11 mouse cellular contexts compared by ENCODE assay signal in genomic region chr2:68221226-68221625, GRCm38 (mm10).
DNase-seq lines count a peak whose midpoint lies in the region; ATAC-seq and TF ChIP-seq lines count a peak whose summit lies in the region.
"Had no signal": no experiment of that assay in that cellular context is flagged by ENCODE, and none has a peak within 500 bp of the region (broad histone marks: within the 10 kb centered on the region; RNA-seq: fewer than 3 reads in every experiment).

No protein-coding gene starts in this region.

- H3K27me3 ChIP-seq in intestine, postnatal 0 days (replicated peaks; ENCODE audit: control insufficient read depth, insufficient read depth, low read length), result no peaks in the 10 kb centered on the region
- no peaks in the 10 kb centered on the region for H3K27me3 ChIP-seq in intestine, embryonic 16.5 days (replicated peaks; ENCODE audit: control insufficient read depth, insufficient read depth, low read length)
- H3K27me3 ChIP-seq in E14TG2a.4 (ENCODE audit: insufficient read depth, low read length), result no peaks in the 10 kb centered on the region
- H3K27me3 ChIP-seq in limb, embryonic 14.5 days (ENCODE audit: control insufficient read depth, insufficient read depth, low read length), result no peaks in the 10 kb centered on the region

- no peak overlapping the region for H3K27ac ChIP-seq in intestine, postnatal 0 days (ENCODE audit: low read depth, low read length)
- H3K27ac ChIP-seq in intestine, embryonic 16.5 days (ENCODE audit: low read length), result no peak overlapping the region
- no peak overlapping the region for H3K27ac ChIP-seq in limb, embryonic 14.5 days (replicated peaks; ENCODE audit: low read depth, low read length)

- peak; percentile 62 for DNase-seq in limb, embryonic 14.5 days (ENCODE audit: low spot score)
- DNase-seq in testis, postnatal 14 days (ENCODE audit: low spot score), result no peak
- no peak for DNase-seq in frontal cortex, postnatal 10 days (ENCODE audit: low spot score in 2 of 2)
- DNase-seq in spleen, adult 18-20 months, result no peak
- DNase-seq: cerebellum, postnatal 14 days; kidney, adult 8-10 months had no signal

- no peak for ATAC-seq in intestine, postnatal 0 days
- ATAC-seq in intestine, embryonic 16.5 days, result no peak
- peak; percentile 38; the same call in 1 of the 2 replicates for ATAC-seq in common myeloid progenitor, adult 5-6 weeks (replicated peaks; ENCODE audit: low read depth, poor library complexity, severe bottlenecking)
- ATAC-seq in limb, embryonic 14.5 days (ENCODE audit: low FRiP score, low read depth), result peak; percentile 45; the same call in 1 of the 2 replicates

- TF ChIP-seq CTCF in intestine, postnatal 0 days (IDR thresholded peaks at IDR 0.05; ENCODE audit: low read depth), result peak; percentile 50
- peak; percentile 19 for TF ChIP-seq CTCF in E14TG2a.4 (conservative IDR thresholded peaks at IDR 0.05; ENCODE audit: low read length)

- H3K4me2 ChIP-seq in intestine, postnatal 0 days (replicated peaks; ENCODE audit: low read depth), result no peak overlapping the region
- no peak overlapping the region for H3K4me2 ChIP-seq in intestine, embryonic 16.5 days (ENCODE audit: low read depth, low read length)
- H3K4me2 ChIP-seq in limb, embryonic 14.5 days (replicated peaks; ENCODE audit: low read depth, low read length, severe bottlenecking), result no peak overlapping the region

- no peaks in the 10 kb centered on the region; the same call in 1 of the 2 replicates for H3K36me3 ChIP-seq in intestine, postnatal 0 days (ENCODE audit: control insufficient read depth, insufficient read depth)
- H3K36me3 ChIP-seq in intestine, embryonic 16.5 days (ENCODE audit: control insufficient read depth, insufficient read depth, low read length), result no peaks in the 10 kb centered on the region
- no peaks in the 10 kb centered on the region for H3K36me3 ChIP-seq in E14TG2a.4 (ENCODE audit: insufficient read depth, low read length)
- H3K36me3 ChIP-seq in limb, embryonic 14.5 days (ENCODE audit: control insufficient read depth, insufficient read depth, low read length), result peaks cover 5% of the 10 kb centered on the region

- 73% methylated on average over 4 of the region's 4 CpGs for WGBS in intestine, postnatal 0 days
- WGBS in intestine, embryonic 16.5 days, result 65% methylated on average over 4 of the region's 4 CpGs
- whole genome bisulfite sequencing in limb, embryonic 14.5 days, result 51% methylated on average over 4 of the region's 4 CpGs

- no peaks in the 10 kb centered on the region for H3K9me3 ChIP-seq in intestine, postnatal 0 days (ENCODE audit: control insufficient read depth)
- no peaks in the 10 kb centered on the region for H3K9me3 ChIP-seq in intestine, embryonic 16.5 days (ENCODE audit: control insufficient read depth, low read length)
- no peaks in the 10 kb centered on the region for H3K9me3 ChIP-seq in E14TG2a.4 (ENCODE audit: low read length)
- H3K9me3 ChIP-seq in limb, embryonic 14.5 days (ENCODE audit: control insufficient read depth, low read length), result no peaks in the 10 kb centered on the region

- no peak overlapping the region for H3K9ac ChIP-seq in intestine, postnatal 0 days (ENCODE audit: low read depth, low read length)
- H3K9ac ChIP-seq in intestine, embryonic 16.5 days (ENCODE audit: low read depth, low read length), result no peak overlapping the region
- H3K9ac ChIP-seq in limb, embryonic 14.5 days (ENCODE audit: low read depth, low read length, severe bottlenecking), result no peak overlapping the region

- H3K4me3 ChIP-seq in intestine, postnatal 0 days (ENCODE audit: low read depth, low read length), result no peak overlapping the region
- H3K4me3 ChIP-seq in intestine, embryonic 16.5 days (ENCODE audit: low read length), result no peak overlapping the region
- H3K4me3 ChIP-seq in E14TG2a.4 (replicated peaks; ENCODE audit: low read length), result no peak overlapping the region
- H3K4me3 ChIP-seq in limb, embryonic 14.5 days (replicated peaks; ENCODE audit: low read length), result no peak overlapping the region
- H3K4me3 ChIP-seq: myocyte had no signal

- no peaks in the 10 kb centered on the region for H3K4me1 ChIP-seq in intestine, postnatal 0 days (replicated peaks; ENCODE audit: control insufficient read depth, insufficient read depth, low read length)
- H3K4me1 ChIP-seq in intestine, embryonic 16.5 days (ENCODE audit: control insufficient read depth, insufficient read depth, low read length), result peaks cover 3% of the 10 kb centered on the region; the same call in 1 of the 2 replicates
- H3K4me1 ChIP-seq in E14TG2a.4 (replicated peaks; ENCODE audit: low read depth, low read length), result no peaks in the 10 kb centered on the region
- H3K4me1 ChIP-seq in limb, embryonic 14.5 days (ENCODE audit: control insufficient read depth, insufficient read depth, low read length), result peaks cover 14% of the 10 kb centered on the region

- TF ChIP-seq POLR2A in limb, embryonic 14.5 days (IDR thresholded peaks at IDR 0.05; ENCODE audit: borderline replicate concordance, extremely low read depth, insufficient read depth, insufficient read length), result no peak

Comparison
In these comparisons a context has a peak if more than half of its experiments do, and no peak if none do; other contexts are left out.
1. ATAC-seq: peak in common myeloid progenitor, adult 5-6 weeks (single experiment) and limb, embryonic 14.5 days (single experiment); none in intestine, postnatal 0 days (single experiment) and intestine, embryonic 16.5 days (single experiment).